In genomic region chr11:107342432-107342831, GRCm38 (mm10) we compare ENCODE assay signal across 14 mouse cellular contexts.
DNase-seq lines count a peak whose midpoint lies in the region; ATAC-seq and TF ChIP-seq lines count a peak whose summit lies in the region.
"Had no signal": no experiment of that assay in that cellular context is flagged by ENCODE, and none has a peak within 500 bp of the region (broad histone marks: within the 10 kb centered on the region; RNA-seq: fewer than 3 reads in every experiment).

No protein-coding gene starts in this region.

- intact Hi-C loops in gastrocnemius, adult 2 months (cut with DNase I): no loop called here

- no peaks in the 10 kb centered on the region for H3K36me3 ChIP-seq in heart, embryonic 13.5 days
- no peaks in the 10 kb centered on the region for H3K36me3 ChIP-seq in liver, embryonic 16.5 days (ENCODE audit: control insufficient read depth, insufficient read depth)
- no peaks in the 10 kb centered on the region for H3K36me3 ChIP-seq in intestine, postnatal 0 days (ENCODE audit: control insufficient read depth, insufficient read depth)
- H3K36me3 ChIP-seq: limb, embryonic 13.5 days had no signal

- ATAC-seq in heart, embryonic 13.5 days (ENCODE audit: extremely low read depth, insufficient number of reproducible peaks, low FRiP score, low TSS enrichment): no peak
- ATAC-seq in liver, embryonic 16.5 days (ENCODE audit: low read depth): peak; percentile 74
- ATAC-seq in intestine, postnatal 0 days: no peak
- ATAC-seq: forebrain, embryonic 14.5 days; hindbrain, embryonic 16.5 days had no signal

- no peak overlapping the region for H3K9ac ChIP-seq in heart, embryonic 13.5 days
- H3K9ac ChIP-seq in liver, embryonic 16.5 days (ENCODE audit: low read depth, low read length): no peak overlapping the region
- H3K9ac ChIP-seq in intestine, postnatal 0 days (ENCODE audit: low read depth, low read length): no peak overlapping the region
- H3K9ac ChIP-seq: limb, embryonic 13.5 days had no signal

- TF ChIP-seq CTCF in gastrocnemius, adult 2 months (IDR thresholded peaks at IDR 0.05): no peak
- TF ChIP-seq CTCF in intestine, postnatal 0 days (IDR thresholded peaks at IDR 0.05; ENCODE audit: low read depth): no peak

- H3K4me2 ChIP-seq in heart, embryonic 13.5 days: no peak overlapping the region
- H3K4me2 ChIP-seq in liver, embryonic 16.5 days (ENCODE audit: low read depth, low read length): peak overlapping the region; percentile 7; the same call in 1 of the 2 replicates
- no peak overlapping the region for H3K4me2 ChIP-seq in intestine, postnatal 0 days (replicated peaks; ENCODE audit: low read depth)
- H3K4me2 ChIP-seq: limb, embryonic 13.5 days had no signal

- H3K9me3 ChIP-seq in heart, embryonic 13.5 days: no peaks in the 10 kb centered on the region
- no peaks in the 10 kb centered on the region for H3K9me3 ChIP-seq in liver, embryonic 16.5 days (replicated peaks; ENCODE audit: control insufficient read depth, low read length)
- H3K9me3 ChIP-seq in intestine, postnatal 0 days (ENCODE audit: control insufficient read depth): no peaks in the 10 kb centered on the region
- H3K9me3 ChIP-seq: limb, embryonic 13.5 days had no signal

- 52% methylated on average over 1 of the region's 1 CpGs for WGBS in heart, embryonic 13.5 days
- 45% methylated on average over 1 of the region's 1 CpGs for WGBS in liver, embryonic 16.5 days (ENCODE audit: insufficient replicate concordance)
- 79% methylated on average over 1 of the region's 1 CpGs for WGBS in intestine, postnatal 0 days

- H3K4me3 ChIP-seq in gastrocnemius, adult 2 months: no peak overlapping the region
- no peak overlapping the region for H3K4me3 ChIP-seq in heart, embryonic 13.5 days
- no peak overlapping the region for H3K4me3 ChIP-seq in liver, embryonic 16.5 days (ENCODE audit: low read depth, low read length)
- no peak overlapping the region for H3K4me3 ChIP-seq in intestine, postnatal 0 days (ENCODE audit: low read depth, low read length)
- H3K4me3 ChIP-seq: limb, embryonic 13.5 days had no signal

- DNase-seq in gastrocnemius, adult 2 months: no peak
- DNase-seq in gastrocnemius, postnatal 10 days: no peak
- DNase-seq in lung, postnatal 25 days (ENCODE audit: low spot score): peak; percentile 41
- DNase-seq in lung, postnatal 14 days: no peak
- no peak for DNase-seq in testis, postnatal 14 days (ENCODE audit: low spot score)
- DNase-seq: adrenal gland, adult 8-10 months; cerebellum, postnatal 25 days; gastrocnemius, postnatal 25 days had no signal

- H3K4me1 ChIP-seq in heart, embryonic 13.5 days: peaks cover 48% of the 10 kb centered on the region
- H3K4me1 ChIP-seq in liver, embryonic 16.5 days (ENCODE audit: control insufficient read depth, low read depth, low read length): peaks cover 31% of the 10 kb centered on the region
- H3K4me1 ChIP-seq in intestine, postnatal 0 days (replicated peaks; ENCODE audit: control insufficient read depth, insufficient read depth, low read length): 0 out of 2 replicates have a peak, but pooled peaks cover 2% of the 10 kb centered on the region

- H3K27me3 ChIP-seq in heart, embryonic 13.5 days (replicated peaks): no peaks in the 10 kb centered on the region
- H3K27me3 ChIP-seq in liver, embryonic 16.5 days (ENCODE audit: control insufficient read depth, insufficient read depth, low read depth, low read length): no peaks in the 10 kb centered on the region
- H3K27me3 ChIP-seq in intestine, postnatal 0 days (replicated peaks; ENCODE audit: control insufficient read depth, insufficient read depth, low read length): no peaks in the 10 kb centered on the region
- H3K27me3 ChIP-seq: limb, embryonic 13.5 days had no signal

- H3K27ac ChIP-seq in gastrocnemius, adult 2 months: peak overlapping the region; percentile 94
- H3K27ac ChIP-seq in heart, embryonic 13.5 days (replicated peaks): peak overlapping the region; percentile 82
- no peak overlapping the region for H3K27ac ChIP-seq in liver, embryonic 16.5 days (ENCODE audit: low read length)
- no peak overlapping the region for H3K27ac ChIP-seq in intestine, postnatal 0 days (ENCODE audit: low read depth, low read length)

Comparison
In these comparisons a context has a peak if more than half of its experiments do, and no peak if none do; other contexts are left out.
1. H3K27ac ChIP-seq: peak in gastrocnemius, adult 2 months (single experiment) and heart, embryonic 13.5 days (single experiment); none in liver, embryonic 16.5 days (single experiment) and intestine, postnatal 0 days (single experiment).